Mouse (Mus musculus) testis, adult 2 months (tissue): Measurements from ENCODE around the gene Nog.

ENCODE experiments used
- CTCF ChIP-seq: fragments of 200-500 bp; IDR thresholded peaks from 2 replicates; pipeline ENCODE4 v1.5.1; 2012; ENCODE audit warnings: low read depth, mild to moderate bottlenecking, inconsistent platforms, low read length, moderate library complexity; ENCODE audit not compliant: control insufficient read depth, insufficient read depth, insufficient replicate concordance
- POLR2A ChIP-seq: fragments of 200-500 bp; IDR thresholded peaks from 2 replicates; pipeline ENCODE4 v1.6.1; 2012; ENCODE audit warnings: low read depth, mild to moderate bottlenecking, inconsistent platforms, low read length, moderate library complexity; ENCODE audit not compliant: control insufficient read depth

DNA sequence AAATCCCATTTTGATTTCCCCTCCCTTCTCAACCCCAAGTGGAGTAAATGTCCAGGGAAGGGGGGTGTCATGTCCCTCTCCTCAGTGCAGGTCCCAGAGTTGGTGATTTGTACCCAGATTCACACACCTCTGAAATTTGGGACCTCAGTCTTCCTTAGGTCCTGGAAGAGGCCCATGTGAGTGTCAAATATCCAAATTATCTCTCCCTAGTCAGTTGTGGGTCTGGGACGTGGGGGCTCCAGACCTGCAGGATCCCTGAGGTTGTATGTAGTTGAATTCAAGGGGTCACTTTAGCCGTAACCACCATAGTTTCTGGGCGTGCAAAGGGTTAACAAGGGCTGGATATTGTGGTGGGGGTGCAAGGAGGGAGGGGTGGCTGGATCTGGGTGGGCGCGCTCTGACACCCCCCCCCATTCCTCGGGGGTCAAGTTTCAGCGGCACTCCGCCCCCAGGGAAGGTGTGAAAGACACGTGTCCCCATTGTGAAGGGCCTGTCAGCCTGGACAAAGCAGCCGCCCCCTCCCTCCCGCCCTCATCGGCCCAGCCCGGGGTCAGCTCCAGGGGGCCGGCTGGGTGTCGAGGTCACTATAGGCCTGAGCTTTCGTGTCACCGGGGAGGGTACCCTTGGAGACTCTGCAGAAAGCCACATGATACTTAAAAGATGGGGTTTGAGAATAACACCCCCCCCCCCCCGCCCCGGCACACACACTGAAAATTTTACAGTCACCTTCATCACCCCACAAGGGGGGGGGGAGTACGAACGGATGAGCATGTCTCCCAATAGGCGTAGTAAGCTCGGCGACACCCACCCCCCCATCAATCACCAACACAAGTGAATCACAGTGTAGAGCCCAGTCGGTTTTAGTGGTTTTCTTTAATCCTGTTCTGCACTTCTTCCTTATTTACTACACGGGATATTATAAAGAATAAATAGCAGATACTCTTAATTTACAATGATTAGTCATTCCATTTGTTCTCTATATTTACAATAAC, 2.1 kb downstream of the Nog start:
- TF ChIP-seq CTCF (no peak), POLR2A (no peak)
